Mouse (Mus musculus): ENCODE results near the gene Dock10. TPM values are rescaled to one million over a fixed set of nuclear protein-coding genes. Genes with fewer than 3 reads are reported as not detected.
A peak's percentile ranks its signal among the peaks of the same experiment; 100 is the strongest.

Gene Dock10
- polyA plus RNA-seq, 1 experiment: 36.5 TPM

GRCm38 (mm10) chr1:80582186-80582585, 176.1 kb downstream of the Dock10 start:
- peaks cover 42% of the 10 kb centered on the region for H3K36me3 ChIP-seq (ENCODE audit: control insufficient read depth, insufficient read depth, low read length)
- no peak overlapping the region for H3K27ac ChIP-seq (ENCODE audit: control insufficient read depth, insufficient read depth, low read length)
- TF ChIP-seq POLR2A (IDR thresholded peaks at IDR 0.05; ENCODE audit: control insufficient read depth, extremely low read depth, insufficient read depth, low read length, poor library complexity): no peak
- TF ChIP-seq CTCF (IDR thresholded peaks at IDR 0.05; ENCODE audit: borderline replicate concordance, control insufficient read depth, extremely low read depth, insufficient read depth, low read length, poor library complexity): no peak
- H3K4me1 ChIP-seq (replicated peaks; ENCODE audit: control insufficient read depth, insufficient read depth, low read length): no peaks in the 10 kb centered on the region
- no peaks in the 10 kb centered on the region for H3K27me3 ChIP-seq (ENCODE audit: control insufficient read depth, insufficient read depth, low read length)
- 88% methylated on average over 3 of the region's 3 CpGs for WGBS
- H3K4me3 ChIP-seq (ENCODE audit: control insufficient read depth, insufficient read depth, low read length): no peak overlapping the region
- no peak for DNase-seq

GRCm38 (mm10) chr1:80576898-80577297, 181.4 kb downstream of the Dock10 start:
- 97% methylated on average over 2 of the region's 2 CpGs for WGBS
- no peak for TF ChIP-seq POLR2A (IDR thresholded peaks at IDR 0.05; ENCODE audit: control insufficient read depth, extremely low read depth, insufficient read depth, low read length, poor library complexity)
- no peak for TF ChIP-seq CTCF (IDR thresholded peaks at IDR 0.05; ENCODE audit: borderline replicate concordance, control insufficient read depth, extremely low read depth, insufficient read depth, low read length, poor library complexity)
- Histone ChIP-seq H3K4me3 (ENCODE audit: control insufficient read depth, insufficient read depth, low read length) (no peak overlapping the region), H3K27ac (ENCODE audit: control insufficient read depth, insufficient read depth, low read length) (no peak overlapping the region), H3K36me3 (ENCODE audit: control insufficient read depth, insufficient read depth, low read length) (peaks cover 46% of the 10 kb centered on the region), H3K4me1 (replicated peaks; ENCODE audit: control insufficient read depth, insufficient read depth, low read length) (no peaks in the 10 kb centered on the region), H3K27me3 (ENCODE audit: control insufficient read depth, insufficient read depth, low read length) (no peaks in the 10 kb centered on the region)
- peak; percentile 69 for DNase-seq

- Histone ChIP-seq H3K4me1 (replicated peaks; ENCODE audit: control insufficient read depth, insufficient read depth, low read length) (no peaks in the 10 kb centered on the region), H3K4me3 (ENCODE audit: control insufficient read depth, insufficient read depth, low read length) (no peak overlapping the region), H3K36me3 (ENCODE audit: control insufficient read depth, insufficient read depth, low read length) (peaks cover 35% of the 10 kb centered on the region), H3K27me3 (ENCODE audit: control insufficient read depth, insufficient read depth, low read length) (no peaks in the 10 kb centered on the region), H3K27ac (ENCODE audit: control insufficient read depth, insufficient read depth, low read length) (no peak overlapping the region)
- no peak for DNase-seq
- TF ChIP-seq CTCF (IDR thresholded peaks at IDR 0.05; ENCODE audit: borderline replicate concordance, control insufficient read depth, extremely low read depth, insufficient read depth, low read length, poor library complexity): no peak
- TF ChIP-seq POLR2A (IDR thresholded peaks at IDR 0.05; ENCODE audit: control insufficient read depth, extremely low read depth, insufficient read depth, low read length, poor library complexity): no peak
- WGBS: 95% methylated on average over 1 of the region's 1 CpGs
Observed at GRCm38 (mm10) chr1:80556446-80556845, 201.9 kb downstream of the Dock10 start.

- Histone ChIP-seq H3K4me3 (ENCODE audit: control insufficient read depth, insufficient read depth, low read length) (no peak overlapping the region), H3K27me3 (ENCODE audit: control insufficient read depth, insufficient read depth, low read length) (no peaks in the 10 kb centered on the region), H3K27ac (ENCODE audit: control insufficient read depth, insufficient read depth, low read length) (no peak overlapping the region), H3K4me1 (replicated peaks; ENCODE audit: control insufficient read depth, insufficient read depth, low read length) (no peaks in the 10 kb centered on the region), H3K36me3 (ENCODE audit: control insufficient read depth, insufficient read depth, low read length) (peaks cover 64% of the 10 kb centered on the region)
- WGBS: 94% methylated on average over 3 of the region's 3 CpGs
- no peak for TF ChIP-seq CTCF (IDR thresholded peaks at IDR 0.05; ENCODE audit: borderline replicate concordance, control insufficient read depth, extremely low read depth, insufficient read depth, low read length, poor library complexity)
- no peak for TF ChIP-seq POLR2A (IDR thresholded peaks at IDR 0.05; ENCODE audit: control insufficient read depth, extremely low read depth, insufficient read depth, low read length, poor library complexity)
- no peak for DNase-seq
Observed at GRCm38 (mm10) chr1:80541522-80541921, 216.8 kb downstream of the Dock10 start.

- H3K36me3 ChIP-seq (ENCODE audit: control insufficient read depth, insufficient read depth, low read length): peaks cover 46% of the 10 kb centered on the region
- no peak for TF ChIP-seq CTCF (IDR thresholded peaks at IDR 0.05; ENCODE audit: borderline replicate concordance, control insufficient read depth, extremely low read depth, insufficient read depth, low read length, poor library complexity)
- no peak for TF ChIP-seq POLR2A (IDR thresholded peaks at IDR 0.05; ENCODE audit: control insufficient read depth, extremely low read depth, insufficient read depth, low read length, poor library complexity)
- peak; percentile 17 for DNase-seq
- no peak overlapping the region for H3K4me3 ChIP-seq (ENCODE audit: control insufficient read depth, insufficient read depth, low read length)
- no peaks in the 10 kb centered on the region for H3K27me3 ChIP-seq (ENCODE audit: control insufficient read depth, insufficient read depth, low read length)
- H3K4me1 ChIP-seq (replicated peaks; ENCODE audit: control insufficient read depth, insufficient read depth, low read length): no peaks in the 10 kb centered on the region
- H3K27ac ChIP-seq (ENCODE audit: control insufficient read depth, insufficient read depth, low read length): no peak overlapping the region
- 83% methylated on average over 5 of the region's 5 CpGs for WGBS
Observed at GRCm38 (mm10) chr1:80522197-80522596, 236.1 kb downstream of the Dock10 start.

- H3K4me1 ChIP-seq (replicated peaks; ENCODE audit: control insufficient read depth, insufficient read depth, low read length): no peaks in the 10 kb centered on the region
- no peak for DNase-seq
- H3K27ac ChIP-seq (ENCODE audit: control insufficient read depth, insufficient read depth, low read length): no peak overlapping the region
- no peak overlapping the region for H3K4me3 ChIP-seq (ENCODE audit: control insufficient read depth, insufficient read depth, low read length)
- 90% methylated on average over 2 of the region's 2 CpGs for WGBS
- TF ChIP-seq CTCF (IDR thresholded peaks at IDR 0.05; ENCODE audit: borderline replicate concordance, control insufficient read depth, extremely low read depth, insufficient read depth, low read length, poor library complexity) (no peak), POLR2A (IDR thresholded peaks at IDR 0.05; ENCODE audit: control insufficient read depth, extremely low read depth, insufficient read depth, low read length, poor library complexity) (no peak)
- no peaks in the 10 kb centered on the region for H3K27me3 ChIP-seq (ENCODE audit: control insufficient read depth, insufficient read depth, low read length)
- H3K36me3 ChIP-seq (ENCODE audit: control insufficient read depth, insufficient read depth, low read length): peaks cover 36% of the 10 kb centered on the region
Observed at GRCm38 (mm10) chr1:80520456-80520855, 237.9 kb downstream of the Dock10 start.

GRCm38 (mm10) chr1:80519893-80520292, 238.4 kb downstream of the Dock10 start:
- TF ChIP-seq CTCF (IDR thresholded peaks at IDR 0.05; ENCODE audit: borderline replicate concordance, control insufficient read depth, extremely low read depth, insufficient read depth, low read length, poor library complexity) (no peak), POLR2A (IDR thresholded peaks at IDR 0.05; ENCODE audit: control insufficient read depth, extremely low read depth, insufficient read depth, low read length, poor library complexity) (no peak)
- Histone ChIP-seq H3K27ac (ENCODE audit: control insufficient read depth, insufficient read depth, low read length) (no peak overlapping the region), H3K4me1 (replicated peaks; ENCODE audit: control insufficient read depth, insufficient read depth, low read length) (no peaks in the 10 kb centered on the region), H3K4me3 (ENCODE audit: control insufficient read depth, insufficient read depth, low read length) (no peak overlapping the region), H3K27me3 (ENCODE audit: control insufficient read depth, insufficient read depth, low read length) (no peaks in the 10 kb centered on the region), H3K36me3 (ENCODE audit: control insufficient read depth, insufficient read depth, low read length) (peaks cover 38% of the 10 kb centered on the region)
- WGBS: 89% methylated on average over 1 of the region's 1 CpGs
- no peak for DNase-seq
